Mouse (Mus musculus): ENCODE measurements around the gene Snx12.
A peak's percentile ranks its signal among the peaks of the same experiment; 100 is the strongest.
"Not testable (repeated sequence)": the region's sequence is repeated elsewhere in the genome, so short reads cannot be mapped to it uniquely, and the experiment has no call there.

Snx12 gene

GRCm38 (mm10) chrX:101147506-101147905, 74.9 kb downstream of the Snx12 start:
- no peak for DNase-seq (ENCODE audit: extremely low read depth, insufficient read length, low spot score)

GRCm38 (mm10) chrX:101131992-101132791, 90.2 kb downstream of the Snx12 start:
- DNase-seq (ENCODE audit: extremely low read depth, insufficient read length, low spot score) = peak; percentile 37

GRCm38 (mm10) chrX:101131001-101131400, 91.4 kb downstream of the Snx12 start:
- DNase-seq (ENCODE audit: extremely low read depth, insufficient read length, low spot score) = peak; percentile 16

- peak; percentile 12 for DNase-seq (ENCODE audit: extremely low read depth, insufficient read length, low spot score)
These were observed 93.8 kb downstream of the Snx12 start for GRCm38 (mm10) chrX:101128559-101128958.

- DNase-seq (ENCODE audit: extremely low read depth, insufficient read length, low spot score) = peak; percentile 18
These were observed 95.4 kb downstream of the Snx12 start for GRCm38 (mm10) chrX:101126977-101127376.

- DNase-seq (ENCODE audit: extremely low read depth, insufficient read length, low spot score) = peak; percentile 72
These were observed 95.8 kb downstream of the Snx12 start for GRCm38 (mm10) chrX:101126474-101126955.

- no peak for DNase-seq (ENCODE audit: extremely low read depth, insufficient read length, low spot score)
These were observed 101.8 kb downstream of the Snx12 start for GRCm38 (mm10) chrX:101120546-101120945.

- no peak for DNase-seq (ENCODE audit: extremely low read depth, insufficient read length, low spot score)
These were observed 136.4 kb downstream of the Snx12 start, which contains the start of gene Slc7a3 for GRCm38 (mm10) chrX:101085920-101086319. Slc7a3 (minus strand) TSS chrX:101086020.

GRCm38 (mm10) chrX:101085211-101085610, 137.2 kb downstream of the Snx12 start:
- not testable (repeated sequence) for DNase-seq (ENCODE audit: extremely low read depth, insufficient read length, low spot score)

GRCm38 (mm10) chrX:101084192-101084591, 138.2 kb downstream of the Snx12 start:
- DNase-seq (ENCODE audit: extremely low read depth, insufficient read length, low spot score) = no peak

GRCm38 (mm10) chrX:101065245-101065644, 157.1 kb downstream of the Snx12 start:
- no peak for DNase-seq (ENCODE audit: extremely low read depth, insufficient read length, low spot score)

- DNase-seq (ENCODE audit: extremely low read depth, insufficient read length, low spot score) = peak; percentile 17
These were observed 158.9 kb downstream of the Snx12 start for GRCm38 (mm10) chrX:101063503-101063902.

- peak; percentile 1 for DNase-seq (ENCODE audit: extremely low read depth, insufficient read length, low spot score)
These were observed 162.8 kb downstream of the Snx12 start, which contains the start of gene Tex11 for GRCm38 (mm10) chrX:101059541-101059940. Tex11 (minus strand) TSS chrX:101059667.
